Mouse (Mus musculus) left cerebral cortex, adult 2 months (tissue): ENCODE results near the gene Fibp. TPM values are rescaled to one million over a fixed set of nuclear protein-coding genes. Genes with fewer than 3 reads are reported as not detected.

ENCODE experiments used
- DNase-seq, 2 experiments: peaks; one replicate each; pipeline ENCODE4 v3.0.0; 2021 to 2022; ENCODE audit warnings: low spot score in 2 of 2, mixed read lengths in 1 of 2; ENCODE audit errors: extremely low spot score in 1 of 2
- H3K27ac ChIP-seq: fragments of 200-600 bp; 2 replicates; pipeline ENCODE4 v1.8.1; 2022
- H3K4me3 ChIP-seq: fragments of 200-600 bp; 2 replicates; pipeline ENCODE4 v1.8.1; 2022
- CTCF ChIP-seq: fragments of 200-600 bp; IDR thresholded peaks from 2 replicates; pipeline ENCODE4 v1.8.1; 2022; ENCODE audit warnings: antibody characterized with exemption, mild to moderate bottlenecking, moderate library complexity
- intact Hi-C: fragments of 180-260 bp; cut with DNase I; formaldehyde crosslinking; loops from one replicate; pipeline ENCODE4 v1.15.1; 2025
- total RNA-seq, 2 experiments: library from RNA; stranded (reverse); gene quantifications; 2 replicates each; pipeline ENCODE4 v1.2.3; 2021

Fibp gene
- total RNA-seq, 2 experiments from 2014 or later = 88.9 to 92.1 TPM

DNA sequence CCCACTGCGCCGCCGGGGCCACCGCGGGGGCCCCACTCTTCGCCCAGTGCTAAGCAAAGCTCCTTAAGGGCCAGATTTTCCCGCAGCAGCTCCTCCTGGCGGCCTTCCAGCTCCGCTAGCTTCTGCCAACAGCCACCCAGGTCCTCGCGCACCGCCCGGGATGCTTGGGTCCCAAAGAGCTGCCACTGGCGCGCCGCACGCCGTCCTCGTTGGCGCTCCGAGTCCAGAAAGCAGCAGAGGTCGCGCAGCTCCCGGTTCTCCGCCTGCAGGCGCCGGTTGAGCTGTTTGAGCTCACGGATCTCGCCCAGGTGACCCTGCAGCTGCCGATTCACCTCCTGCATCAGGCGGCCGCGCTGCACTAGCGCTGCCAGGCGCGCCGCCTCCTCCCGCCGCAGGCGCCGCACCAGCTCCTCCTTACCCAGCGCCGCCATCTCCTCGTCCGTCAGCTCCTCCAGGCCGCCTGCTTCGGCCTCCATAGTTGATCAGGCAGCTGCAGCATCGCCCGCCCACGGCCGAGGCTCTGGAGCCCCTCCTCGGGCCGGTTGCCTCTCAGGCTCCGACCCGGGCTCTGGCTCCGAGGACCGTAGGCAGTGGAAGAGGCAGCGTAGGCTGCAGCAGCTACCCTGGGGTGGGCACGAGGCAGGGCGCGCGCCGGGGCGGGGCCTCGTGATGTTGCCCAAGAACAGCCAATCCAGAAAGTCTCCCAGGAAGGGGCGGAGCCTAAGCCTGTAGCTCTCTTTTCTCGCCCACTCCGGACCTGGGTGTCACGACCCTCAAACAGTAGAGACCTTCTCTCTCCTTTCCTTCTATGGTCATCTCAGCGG lies 3.3 kb upstream of the Fibp start:
- intact Hi-C loops = loop anchor here (2.0 kb wide), 2 partner anchors 32 kb away; partner anchors contain the start of genes AI837181, Drap1 and Mus81
- Histone ChIP-seq H3K4me3 (peak overlapping the region; percentile 63), H3K27ac (peak overlapping the region; percentile 99)
- DNase-seq = peak; percentile 94 to 96
- no peak; the same call in none of the 2 replicates for TF ChIP-seq CTCF

DNA sequence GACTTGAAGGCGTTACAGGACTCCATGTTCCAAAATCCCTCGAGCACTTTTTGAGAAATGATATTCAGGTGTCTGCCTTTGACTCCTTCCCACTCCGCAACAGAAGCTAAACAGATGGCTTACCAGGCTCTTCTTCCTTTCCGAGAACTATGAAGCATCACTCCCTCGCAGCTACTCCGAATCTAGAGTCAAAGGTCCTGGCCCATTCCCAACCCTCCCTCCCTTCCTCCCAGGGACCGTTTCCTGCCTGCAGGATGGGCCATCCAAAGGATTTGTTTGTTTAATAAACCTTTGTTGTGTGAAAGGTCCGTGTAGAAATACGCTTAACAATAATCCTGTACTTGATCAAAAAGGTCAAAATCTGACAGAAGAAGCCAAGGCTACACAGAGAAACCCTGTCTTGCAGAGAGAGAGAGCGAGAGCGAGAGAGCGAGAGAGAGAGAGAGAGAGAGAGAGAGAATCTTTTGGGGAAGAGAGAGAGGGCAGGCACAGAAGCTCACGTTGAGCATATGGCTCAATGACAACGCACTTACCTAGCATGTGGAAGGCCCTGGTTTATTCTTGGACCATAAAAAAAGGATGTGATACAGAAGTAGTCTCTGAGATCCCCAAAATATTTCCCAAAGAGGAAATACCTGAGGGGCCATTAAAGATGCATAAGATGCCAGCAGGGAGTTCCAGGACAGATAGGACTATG lies 2.5 kb upstream of the Fibp start, which contains the start of gene Ccdc85b:
Gene Ccdc85b, minus strand, starts transcription at position 149 of the 697 bp plus-strand sequence.
- H3K4me3 ChIP-seq = peak within 1 kb of the TSS; percentile 63
- no peak for TF ChIP-seq CTCF
- DNase-seq = no peak
- intact Hi-C loops = loop anchor here (2.0 kb wide), 2 partner anchors 31 to 33 kb away; partner anchors contain the start of genes AI837181, Drap1 and Mus81
- peak within 1 kb of the TSS; percentile 99 for H3K27ac ChIP-seq

DNA sequence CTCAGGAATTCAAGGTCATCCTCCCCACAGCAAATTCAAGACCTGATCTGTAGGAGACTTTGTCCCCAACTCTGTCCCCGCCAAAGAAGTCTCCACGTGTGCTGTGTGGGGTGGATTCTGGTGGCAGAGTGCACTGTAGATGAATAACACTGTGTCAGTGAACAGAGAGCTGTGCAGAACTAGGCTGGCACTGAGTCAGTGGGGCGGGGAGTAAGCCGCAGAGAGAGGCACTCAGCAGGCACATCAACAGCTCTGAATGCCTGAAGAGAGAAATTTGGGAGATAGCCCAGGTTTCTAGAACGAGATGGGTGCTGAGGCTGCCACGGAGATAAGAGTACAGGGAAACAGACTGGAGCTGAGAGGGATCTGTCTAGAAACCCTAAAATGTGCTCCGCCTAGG lies 1.4 kb upstream of the Fibp start:
- H3K27ac ChIP-seq = peak overlapping the region; percentile 99
- TF ChIP-seq CTCF = no peak
- no peak for DNase-seq
- no peak overlapping the region for H3K4me3 ChIP-seq
- intact Hi-C loops = no loop called here

DNA sequence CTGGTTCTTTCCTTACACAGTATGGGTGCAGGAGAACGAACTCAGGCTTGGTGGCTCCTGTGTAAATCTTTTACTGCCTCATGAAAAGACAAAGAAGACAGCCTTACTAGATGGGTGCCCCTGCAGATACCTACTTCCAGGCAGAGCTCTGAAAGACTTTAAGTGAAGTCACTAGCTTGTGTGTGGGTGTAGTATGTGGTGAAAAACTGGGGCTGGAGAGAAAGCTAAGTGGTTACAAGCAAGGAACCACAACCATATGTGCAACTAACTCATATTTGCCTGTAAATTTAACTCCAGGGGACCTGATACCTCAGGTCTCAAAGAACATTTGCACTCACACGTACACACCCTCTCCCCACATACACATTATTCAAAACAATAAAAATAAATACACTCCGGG lies 519 bp upstream of the Fibp start:
- no peak for DNase-seq
- no peak for TF ChIP-seq CTCF
- intact Hi-C loops = loop anchor here (5.0 kb wide), 1 partner anchor 107 kb away; the partner anchor contains the start of gene Ap5b1
- Histone ChIP-seq H3K27ac (peak overlapping the region; percentile 90), H3K4me3 (peak overlapping the region; percentile 84)

DNA sequence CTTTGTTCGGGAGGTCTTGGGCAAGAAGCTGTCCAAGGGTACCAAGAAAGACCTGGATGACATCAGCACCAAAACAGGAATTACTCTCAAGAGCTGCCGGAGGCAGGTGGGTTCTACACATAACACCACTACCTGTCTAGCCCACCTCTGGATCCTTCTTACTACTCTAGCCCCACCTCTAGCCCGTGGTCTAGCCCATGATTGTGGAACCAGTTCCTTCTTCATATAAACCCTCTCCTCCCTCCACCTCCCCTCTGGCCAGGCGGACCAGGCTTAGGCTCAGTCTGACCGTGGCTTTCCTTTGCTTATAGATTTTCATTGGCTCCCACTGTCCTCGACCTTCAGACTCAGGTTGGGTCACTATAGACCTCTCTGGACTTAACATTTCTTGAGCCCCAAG lies 996 bp downstream of the Fibp start:
- H3K4me3 ChIP-seq = peak overlapping the region; percentile 84; the same call in 1 of the 2 replicates
- intact Hi-C loops = loop anchor here (5.0 kb wide), 1 partner anchor 106 kb away; the partner anchor contains the start of gene Ap5b1
- TF ChIP-seq CTCF = no peak
- H3K27ac ChIP-seq = no peak overlapping the region
- DNase-seq = no peak

DNA sequence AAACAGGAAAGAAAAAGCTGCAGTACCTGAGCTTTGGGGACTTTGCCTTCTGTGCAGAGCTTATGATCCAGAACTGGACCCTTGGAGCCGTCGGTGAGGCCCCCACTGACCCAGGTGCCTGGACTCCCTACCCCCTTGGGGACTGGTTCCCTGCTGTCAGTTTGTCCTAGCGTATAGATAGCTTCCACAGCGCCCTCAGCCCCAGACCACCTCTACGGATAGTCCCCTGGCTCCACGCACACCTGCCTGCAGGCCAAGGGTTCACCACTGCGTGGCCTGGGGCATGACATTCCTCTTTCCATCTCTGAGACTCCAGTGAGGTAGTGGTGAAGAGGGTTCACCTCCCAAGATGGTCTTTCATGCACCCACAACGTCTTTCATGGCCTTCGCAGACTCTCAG lies 2.8 kb downstream of the Fibp start:
- intact Hi-C loops = loop anchor here (5.0 kb wide), 1 partner anchor 104 kb away; the partner anchor contains the start of gene Ap5b1
- Histone ChIP-seq H3K27ac (no peak overlapping the region), H3K4me3 (no peak overlapping the region)
- DNase-seq = no peak
- TF ChIP-seq CTCF = no peak

DNA sequence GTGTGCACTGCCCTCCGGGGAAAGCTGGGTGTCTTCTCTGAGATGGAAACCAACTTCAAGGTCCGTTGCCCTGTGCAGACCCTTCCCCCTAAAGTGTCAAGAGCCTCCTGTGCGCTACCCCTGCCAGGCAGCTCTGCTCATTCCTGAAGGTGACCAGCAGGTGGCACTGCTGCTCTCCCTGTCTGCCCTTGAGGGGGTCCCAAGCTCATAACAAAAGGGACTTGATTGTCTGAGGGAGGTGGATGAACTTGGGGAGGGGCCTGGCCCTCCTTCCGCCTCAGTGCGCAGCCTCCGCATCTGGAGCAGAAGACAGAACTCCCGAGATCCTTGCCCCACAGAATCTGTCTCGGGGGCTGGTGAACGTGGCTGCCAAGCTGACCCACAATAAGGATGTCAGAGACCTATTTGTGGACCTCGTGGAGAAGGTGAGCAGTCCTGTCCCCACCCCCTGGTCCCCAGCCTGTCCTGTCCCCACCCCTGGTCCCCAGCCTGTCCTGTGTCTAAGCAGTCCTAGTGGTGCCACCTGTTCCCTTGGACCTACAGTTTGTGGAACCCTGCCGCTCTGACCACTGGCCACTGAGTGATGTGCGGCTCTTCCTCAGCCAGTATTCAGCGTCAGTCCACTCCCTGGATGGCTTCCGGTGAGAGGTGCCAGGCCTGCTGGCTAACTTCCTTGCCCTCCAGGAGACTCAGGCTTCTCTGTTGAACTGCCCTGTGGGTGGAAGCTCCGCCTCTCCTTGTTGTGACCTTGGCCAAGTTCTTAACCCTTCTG lies 3.6 kb downstream of the Fibp start:
- intact Hi-C loops = loop anchor here (5.0 kb wide), 1 partner anchor 103 kb away; the partner anchor contains the start of gene Ap5b1
- Histone ChIP-seq H3K4me3 (0 out of 2 replicates have a peak overlapping the region, but pooled peaks have one; percentile 7), H3K27ac (0 out of 2 replicates have a peak overlapping the region, but pooled peaks have one; percentile 19)
- peak; percentile 92 for TF ChIP-seq CTCF
- peak; percentile 49 to 54 for DNase-seq

DNA sequence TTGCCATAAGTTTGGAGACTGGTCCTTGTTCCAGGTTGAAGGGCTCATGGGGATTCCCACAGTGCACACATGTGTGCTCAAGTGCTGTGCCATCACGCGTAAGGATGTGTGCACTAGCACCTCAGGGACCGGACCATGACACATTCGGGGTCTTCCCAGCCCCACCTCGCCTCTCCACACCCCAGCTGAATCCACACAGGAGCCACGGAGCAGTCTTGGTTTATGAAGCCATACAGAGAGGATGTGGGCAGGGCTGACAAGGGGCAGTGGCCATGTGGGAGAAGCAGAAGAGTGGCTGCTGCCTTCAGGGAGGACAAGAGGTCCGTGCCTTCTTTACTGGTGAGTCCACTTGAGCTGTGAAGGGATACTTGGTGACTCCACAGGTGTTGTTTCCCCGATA lies 4.6 kb downstream of the Fibp start:
- no peak for DNase-seq
- no peak for TF ChIP-seq CTCF
- Histone ChIP-seq H3K4me3 (no peak overlapping the region), H3K27ac (no peak overlapping the region; the same call in 1 of the 2 replicates)
- intact Hi-C loops = no loop called here

DNA sequence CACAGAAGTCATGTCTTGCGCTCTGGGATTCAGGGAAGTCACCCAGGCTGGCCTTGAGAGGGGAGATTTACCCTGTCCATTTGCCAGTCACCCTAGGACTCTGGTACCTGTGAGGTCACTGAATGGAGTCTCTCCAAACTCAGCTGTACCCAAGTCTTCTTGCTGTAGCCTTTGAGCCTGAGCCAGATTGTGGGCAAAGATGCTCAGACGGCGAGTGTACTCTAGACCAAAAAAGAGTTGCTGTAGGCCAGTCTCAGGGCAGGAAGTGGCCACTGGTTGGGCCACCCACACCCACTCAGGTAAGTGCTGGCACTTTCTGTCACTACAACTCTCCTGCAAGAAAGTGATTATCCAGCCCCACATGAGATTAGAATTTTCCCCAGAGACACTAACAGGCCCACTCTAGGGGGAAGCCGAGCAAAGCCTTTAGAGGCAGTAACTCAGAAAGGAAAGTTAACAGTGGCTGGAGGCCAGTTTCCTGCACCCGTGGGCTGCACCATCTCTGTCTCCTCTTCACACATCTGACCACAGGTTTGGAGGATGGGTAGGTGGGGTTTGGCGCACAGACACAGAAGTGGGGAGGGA lies 6.6 kb downstream of the Fibp start:
- DNase-seq = no peak
- TF ChIP-seq CTCF = no peak
- Histone ChIP-seq H3K4me3 (no peak overlapping the region), H3K27ac (no peak overlapping the region)
- intact Hi-C loops = no loop called here

DNA sequence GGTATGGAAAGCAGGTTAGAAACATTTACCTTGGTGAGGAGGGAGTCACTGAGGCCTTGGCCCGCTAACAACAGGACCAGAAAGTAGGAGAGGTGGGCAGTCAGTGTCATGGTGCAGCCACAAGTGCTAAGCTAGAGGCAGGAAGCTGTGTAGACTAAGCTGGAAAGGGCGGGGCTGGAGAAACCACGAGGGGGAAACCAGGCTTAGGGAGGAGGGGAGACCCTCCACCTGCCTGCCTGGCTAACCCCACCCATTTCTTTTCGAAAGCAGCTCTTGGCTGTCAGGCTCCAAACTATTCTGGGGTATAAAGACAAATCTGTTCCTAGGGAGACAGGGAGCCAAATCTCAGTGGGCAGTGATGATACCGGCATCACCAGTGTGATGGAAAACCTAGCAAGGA lies 8.0 kb downstream of the Fibp start, which contains the start of gene Ctsw:
Gene Ctsw, minus strand, starts transcription at position 134 of the 400 bp plus-strand sequence.
- intact Hi-C loops = no loop called here
- no peak within 1 kb of the TSS for H3K4me3 ChIP-seq
- no peak for TF ChIP-seq CTCF
- no peak within 1 kb of the TSS for H3K27ac ChIP-seq
- no peak for DNase-seq

DNA sequence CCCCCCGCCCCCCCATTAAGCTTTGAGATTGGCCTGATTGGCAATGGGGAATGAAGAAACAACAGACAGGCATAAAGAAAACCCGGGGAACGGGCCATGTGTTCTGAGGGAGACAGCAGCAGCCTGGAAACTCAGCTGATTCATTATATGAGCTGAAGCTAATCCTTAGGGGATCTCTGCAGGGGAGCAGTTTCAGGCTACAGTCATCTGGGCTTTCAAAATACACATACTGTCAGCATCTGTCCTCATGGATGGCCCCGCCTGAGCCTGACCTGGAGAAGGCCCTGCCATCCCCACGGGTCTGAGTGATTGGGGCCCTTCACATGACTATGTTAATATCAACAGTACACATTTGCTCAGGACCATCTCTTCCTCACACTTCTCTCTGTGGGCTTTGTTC lies 11.4 kb downstream of the Fibp start:
- no peak for DNase-seq
- TF ChIP-seq CTCF = no peak
- Histone ChIP-seq H3K27ac (no peak overlapping the region), H3K4me3 (no peak overlapping the region)
- intact Hi-C loops = no loop called here
